Mouse (Mus musculus) c-Kit-negative CD71-positive TER-119-positive erythroid progenitor cells, embryonic 14.5 days (primary cell): ENCODE data around the gene Abca12.

Source experiments
- DNase-seq: peaks from one replicate; pipeline ENCODE4 v3.0.0-alpha.2; 2013; ENCODE audit warnings: low read depth, low spot score

The Abca12 gene

GRCm38 (mm10) chr1:71414810-71415209 is at the start of gene Abca12:
Abca12 (minus strand) TSS chr1:71414910.
- DNase-seq = no peak

DNA sequence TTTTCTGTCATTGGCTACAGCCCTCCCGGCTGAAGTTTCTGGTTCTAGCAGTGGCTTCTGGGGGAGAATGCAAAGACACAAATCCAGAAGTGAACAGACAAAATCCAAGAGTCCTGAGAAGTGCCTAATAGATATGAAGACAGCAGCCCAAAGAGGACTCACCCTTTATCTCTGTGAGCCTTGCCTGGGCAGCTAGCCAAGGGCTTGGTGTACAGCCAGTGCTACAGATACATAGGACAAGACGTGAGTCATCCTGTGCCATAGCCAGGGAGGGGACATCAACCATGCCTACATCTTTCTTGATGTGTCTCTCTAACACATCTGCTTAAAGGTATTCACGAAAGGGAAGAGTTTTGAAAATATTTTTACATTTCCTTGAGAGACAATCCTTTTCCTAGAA is 43.3 kb upstream of the Abca12 start:
- no peak for DNase-seq

DNA sequence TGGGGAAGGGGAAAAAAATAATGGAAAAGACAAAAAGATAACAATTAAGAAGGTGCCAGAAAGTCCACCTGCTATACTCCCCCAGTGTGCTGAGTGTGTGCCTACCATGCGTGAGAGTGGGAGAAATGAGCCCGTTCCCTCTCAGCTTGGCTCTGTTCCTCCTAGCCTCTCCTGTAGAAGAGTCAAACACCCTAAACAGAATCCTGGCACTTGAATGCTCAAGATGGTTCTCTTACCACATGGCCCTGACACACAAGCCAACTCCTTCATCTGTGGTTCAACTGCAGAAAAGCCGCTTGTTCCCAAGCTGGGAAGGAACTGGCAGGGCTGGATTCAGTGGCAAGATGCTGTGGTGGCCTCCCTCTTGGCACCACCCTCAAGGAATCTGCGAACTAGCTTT is 32.7 kb upstream of the Abca12 start:
- DNase-seq = no peak

DNA sequence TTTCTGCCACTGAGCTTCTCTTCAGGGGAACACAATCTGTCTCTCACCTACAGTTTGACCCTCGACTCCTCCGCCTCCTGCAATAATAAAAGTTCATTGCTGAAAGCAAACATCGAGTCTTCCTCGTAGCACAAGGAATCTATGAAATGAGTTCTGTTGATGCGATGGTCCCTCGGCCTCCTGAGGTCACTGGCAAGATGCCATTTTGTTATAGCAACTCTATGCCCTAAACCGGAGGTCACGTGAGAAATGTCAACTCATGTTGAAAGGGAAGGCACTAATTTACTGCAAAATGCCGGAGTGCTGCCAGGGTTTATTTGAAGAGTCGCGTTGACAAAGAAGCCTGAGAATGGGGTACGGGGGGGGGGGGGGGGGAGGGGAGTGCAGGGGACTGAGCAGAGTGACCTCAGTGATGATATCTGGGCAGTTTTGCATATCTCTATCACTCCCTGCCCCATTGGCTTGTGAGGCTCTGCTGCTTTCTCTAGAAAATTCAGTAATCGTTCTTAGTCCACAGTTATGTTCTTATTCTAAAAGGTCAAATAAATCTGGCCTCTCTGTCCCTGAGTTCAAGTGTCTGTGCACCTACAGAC is 7.1 kb upstream of the Abca12 start:
- no peak for DNase-seq

GRCm38 (mm10) chr1:71418467-71418866 is 3.8 kb upstream of the Abca12 start:
- no peak for DNase-seq

DNA sequence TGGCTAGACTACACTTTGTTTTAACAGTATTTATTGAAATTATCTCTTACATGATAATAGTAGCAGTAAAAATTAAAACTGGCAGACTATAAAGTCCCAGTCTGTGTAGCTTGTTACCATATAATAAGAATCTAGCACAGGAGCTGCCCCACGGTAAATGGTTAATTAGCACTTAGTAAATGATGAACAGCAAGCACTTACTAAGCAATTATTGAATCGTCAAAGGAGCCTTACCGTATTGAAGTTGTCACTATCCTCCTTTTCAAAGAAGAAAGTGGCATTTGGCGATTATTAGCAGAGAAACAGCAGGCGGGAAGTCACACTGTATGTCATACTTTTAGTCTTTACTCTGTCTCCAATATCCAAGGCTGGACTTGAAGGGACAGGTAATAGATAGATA is 3.2 kb upstream of the Abca12 start:
- no peak for DNase-seq

GRCm38 (mm10) chr1:71414084-71414483 is 626 bp downstream of the Abca12 start:
- no peak for DNase-seq

GRCm38 (mm10) chr1:71413114-71413513 is 1.6 kb downstream of the Abca12 start:
- no peak for DNase-seq

DNA sequence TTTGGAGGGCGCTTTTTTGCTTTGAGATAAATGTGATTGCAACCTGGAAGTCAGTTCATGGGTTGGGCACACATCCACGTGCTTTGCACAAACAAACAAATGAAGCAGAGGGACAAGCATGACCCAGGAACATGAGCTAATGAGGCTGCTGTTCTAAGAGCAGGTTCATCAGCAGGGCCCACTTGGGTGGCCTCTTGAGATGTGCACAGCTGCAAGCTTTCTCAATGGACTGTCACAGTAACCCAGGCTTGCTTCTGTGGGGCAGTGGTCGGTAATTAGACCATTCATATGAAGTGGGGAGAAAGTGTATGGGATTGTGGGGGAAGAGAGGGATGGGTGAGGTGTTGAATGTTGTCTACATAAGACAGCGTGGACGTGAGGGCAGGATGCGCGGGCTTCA is 7.0 kb downstream of the Abca12 start:
- DNase-seq = no peak

DNA sequence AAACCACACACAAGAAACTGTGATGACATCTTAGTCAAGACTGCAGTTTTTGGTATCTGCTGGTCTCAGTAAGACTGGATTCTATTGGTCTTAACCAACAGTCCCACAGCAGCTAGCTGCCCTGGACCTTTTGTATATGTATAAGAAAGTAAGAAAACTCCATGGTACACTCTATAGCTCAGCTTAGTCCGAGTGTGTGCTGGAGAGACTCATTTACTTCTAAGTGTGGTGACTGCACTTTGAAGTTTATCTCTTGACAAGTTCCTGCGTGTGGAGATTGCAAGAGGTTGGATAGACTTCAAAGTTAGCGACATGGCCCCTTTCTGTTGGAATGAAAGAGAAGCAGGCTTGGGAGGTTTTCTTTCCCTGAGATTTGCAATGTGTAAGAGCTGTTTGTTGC is 17.1 kb downstream of the Abca12 start:
- no peak for DNase-seq

DNA sequence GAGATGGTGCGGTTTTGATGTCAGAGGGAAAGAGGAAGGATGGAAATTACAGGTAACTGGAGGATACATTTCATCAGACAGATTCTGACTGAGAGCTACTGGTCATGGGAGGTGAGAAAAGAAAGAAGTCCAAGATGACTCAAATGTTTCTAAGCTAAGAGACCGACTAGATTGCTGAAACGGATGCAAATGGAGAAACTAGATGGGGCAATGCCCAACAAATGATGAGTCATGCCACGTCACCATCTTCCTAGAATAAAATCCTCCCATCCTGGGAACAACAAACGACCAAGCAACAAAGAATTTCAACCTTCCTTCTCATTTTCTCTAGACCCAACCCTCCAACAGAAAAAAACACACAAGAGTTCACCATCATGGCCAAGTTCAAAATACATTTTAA is 18.6 kb downstream of the Abca12 start:
- DNase-seq = no peak

- no peak for DNase-seq
Observed at GRCm38 (mm10) chr1:71394177-71394576, 20.5 kb downstream of the Abca12 start.

DNA sequence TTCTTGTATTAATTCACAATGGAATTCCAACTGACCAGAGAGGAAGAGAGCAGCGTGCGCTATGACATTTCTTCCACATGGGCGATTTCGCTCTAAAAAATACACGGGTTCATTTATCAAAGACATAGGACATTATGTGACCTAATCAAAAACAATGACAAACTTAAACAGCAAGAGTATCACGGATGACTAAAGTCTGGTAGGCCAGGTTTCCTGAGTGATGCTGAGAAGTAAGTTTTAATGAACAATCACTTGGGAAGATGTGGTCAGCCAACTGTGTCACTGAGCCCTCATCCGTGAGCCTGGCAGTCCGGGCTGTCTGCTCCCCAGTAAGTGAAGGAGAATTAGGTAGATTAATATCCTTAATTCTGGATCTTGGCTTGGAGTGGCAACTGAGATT is 21.2 kb downstream of the Abca12 start:
- DNase-seq = no peak

DNA sequence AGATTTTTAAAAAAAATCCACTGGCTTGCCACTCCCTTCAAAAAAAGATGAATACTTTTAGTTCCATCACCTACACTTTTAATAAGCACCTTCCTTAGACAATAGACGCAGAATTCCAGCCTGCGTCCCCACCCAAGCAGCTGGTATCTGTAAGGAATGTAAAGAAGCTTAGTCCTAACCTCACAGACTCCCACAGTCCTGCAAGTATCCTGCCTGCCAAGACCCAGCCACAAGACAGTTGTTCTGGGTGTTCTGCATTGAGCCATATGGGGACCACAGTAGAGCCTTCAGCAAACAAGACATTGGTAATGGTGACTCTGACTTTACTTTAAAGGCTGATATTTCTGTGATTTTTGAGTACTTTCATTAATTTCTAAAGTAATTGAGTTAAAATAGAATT is 22.2 kb downstream of the Abca12 start:
- DNase-seq = no peak

DNA sequence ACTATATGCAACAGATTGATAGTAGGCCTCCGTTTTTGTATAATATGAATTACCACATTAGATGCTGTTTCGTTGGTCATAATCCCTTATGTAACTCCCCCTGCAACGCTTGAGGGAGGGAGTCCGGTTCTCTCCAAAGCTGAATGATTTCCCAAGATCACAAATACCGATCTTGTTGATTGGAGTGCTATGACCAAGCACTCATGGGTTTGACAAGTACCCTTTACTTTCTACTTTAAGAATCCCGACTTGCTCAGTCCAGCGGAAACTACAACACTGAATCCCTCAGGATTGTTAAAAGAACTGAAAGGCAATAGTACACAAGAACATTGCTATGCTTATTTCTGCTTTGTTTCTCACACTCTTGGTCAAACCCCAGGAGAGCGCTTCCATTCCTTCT is 28.1 kb downstream of the Abca12 start:
- DNase-seq = no peak

GRCm38 (mm10) chr1:71384098-71384497 is 30.6 kb downstream of the Abca12 start:
- no peak for DNase-seq

DNA sequence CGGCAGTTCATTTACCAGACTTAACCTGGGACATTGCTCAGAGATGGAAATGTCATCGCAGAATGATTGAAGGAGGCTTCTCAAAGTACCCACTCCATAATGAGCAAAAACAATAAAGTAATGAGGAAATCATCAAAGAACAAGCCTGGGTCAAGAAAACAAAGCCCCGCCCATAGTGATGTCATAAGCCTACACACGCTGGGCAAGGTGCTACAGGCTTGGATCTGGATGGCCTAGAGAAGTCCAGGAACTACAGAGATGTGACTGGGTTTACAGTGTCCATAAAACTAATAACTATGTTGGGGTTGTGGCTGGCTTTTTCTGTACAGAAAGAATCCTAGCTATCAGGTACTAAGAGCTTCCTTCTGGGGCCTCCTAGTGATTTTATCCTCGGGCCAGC is 41.6 kb downstream of the Abca12 start:
- DNase-seq = no peak

DNA sequence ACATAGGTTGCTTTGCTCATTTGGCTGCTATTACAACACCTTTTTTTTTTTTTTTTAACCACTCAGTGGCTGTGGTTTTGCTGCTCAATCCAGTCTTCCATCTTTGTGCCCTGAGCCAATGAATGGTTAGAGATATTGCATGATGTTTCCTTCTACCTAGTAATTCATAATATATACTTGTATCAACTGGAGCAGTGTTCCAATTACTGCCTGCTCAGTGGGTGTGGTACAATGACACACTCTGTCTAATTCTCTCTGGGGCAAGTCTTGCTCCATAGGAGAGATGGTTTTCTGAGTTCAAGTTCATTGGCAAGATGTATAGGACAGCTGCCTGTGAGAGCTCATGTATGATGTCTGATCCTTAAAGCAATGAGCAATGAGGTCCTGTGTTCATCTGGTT is 44.4 kb downstream of the Abca12 start:
- no peak for DNase-seq

- no peak for DNase-seq
Observed at GRCm38 (mm10) chr1:71367770-71368169, 46.9 kb downstream of the Abca12 start.

- no peak for DNase-seq
Observed at GRCm38 (mm10) chr1:71342861-71343554, 71.7 kb downstream of the Abca12 start.

DNA sequence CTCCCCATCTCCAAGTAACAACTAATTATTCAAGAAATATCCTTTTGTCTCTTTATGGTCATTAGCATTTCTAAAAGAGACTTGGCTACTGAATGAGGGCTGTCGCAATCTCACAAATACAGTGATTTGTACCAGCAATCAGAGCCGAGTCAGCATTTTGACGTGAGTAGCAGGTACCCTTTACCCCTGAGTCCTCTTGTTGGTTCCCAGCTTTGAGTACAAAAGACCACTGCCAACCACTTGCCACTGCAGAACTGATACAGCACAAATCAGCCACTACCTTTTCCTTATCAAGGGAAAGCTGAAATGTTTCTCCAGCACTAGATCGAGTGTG is 72.5 kb downstream of the Abca12 start:
- no peak for DNase-seq

- DNase-seq = no peak
Observed at GRCm38 (mm10) chr1:71341370-71342260, 73.1 kb downstream of the Abca12 start.
